Mouse (Mus musculus): ENCODE data around the gene Agrp. TPM values are rescaled to one million over a fixed set of nuclear protein-coding genes. Genes with fewer than 3 reads are reported as not detected.

Gene Agrp
- polyA plus RNA-seq, 1 experiment from 2014 or later = 0.89 TPM

GRCm38 (mm10) chr8:105635481-105635880 is 1.7 kb downstream of the Agrp start:
- Histone ChIP-seq H3K4me1 (ENCODE audit: insufficient read depth) (0 out of 2 replicates have a peak, but pooled peaks cover 10% of the 10 kb centered on the region), H3K4me3 (ENCODE audit: low read depth, low read length) (peak overlapping the region; percentile 94), H3K9me3 (ENCODE audit: low read depth, low read length) (no peaks in the 10 kb centered on the region), H3K9ac (peak overlapping the region; percentile 99), H3K36me3 (ENCODE audit: insufficient read depth) (peaks cover 6% of the 10 kb centered on the region; the same call in 1 of the 2 replicates), H3K27me3 (ENCODE audit: insufficient read depth, low read length) (no peaks in the 10 kb centered on the region), H3K27ac (ENCODE audit: low read depth) (peak overlapping the region; percentile 100; the same call in 1 of the 2 replicates), H3K4me2 (peak overlapping the region; percentile 73)
- no peak for DNase-seq
- WGBS = 4% methylated on average over 11 of the region's 11 CpGs
- no peak for ATAC-seq (ENCODE audit: insufficient read depth)
- no peak for TF ChIP-seq CTCF (IDR thresholded peaks at IDR 0.05; ENCODE audit: low read depth)

- H3K36me3 ChIP-seq (ENCODE audit: insufficient read depth) = peaks cover 6% of the 10 kb centered on the region; the same call in 1 of the 2 replicates
- no peaks in the 10 kb centered on the region for H3K9me3 ChIP-seq (ENCODE audit: low read depth, low read length)
- no peaks in the 10 kb centered on the region for H3K27me3 ChIP-seq (ENCODE audit: insufficient read depth, low read length)
- 0 out of 2 replicates have a peak, but pooled peaks cover 10% of the 10 kb centered on the region for H3K4me1 ChIP-seq (ENCODE audit: insufficient read depth)
- ATAC-seq (ENCODE audit: insufficient read depth) = no peak
- no peak for DNase-seq
- peak overlapping the region; percentile 94 for H3K4me3 ChIP-seq (ENCODE audit: low read depth, low read length)
- H3K4me2 ChIP-seq = peak overlapping the region; percentile 73
- TF ChIP-seq CTCF (IDR thresholded peaks at IDR 0.05; ENCODE audit: low read depth) = no peak
- peak overlapping the region; percentile 99 for H3K9ac ChIP-seq
- H3K27ac ChIP-seq (ENCODE audit: low read depth) = no peak overlapping the region
- 92% methylated on average over 2 of the region's 2 CpGs for WGBS
These were observed 2.3 kb downstream of the Agrp start for GRCm38 (mm10) chr8:105634771-105635458.

- Histone ChIP-seq H3K4me1 (ENCODE audit: insufficient read depth) (peaks cover 6% of the 10 kb centered on the region; the same call in 1 of the 2 replicates), H3K4me3 (ENCODE audit: low read depth, low read length) (no peak overlapping the region), H3K9ac (no peak overlapping the region), H3K36me3 (ENCODE audit: insufficient read depth) (peaks cover 7% of the 10 kb centered on the region; the same call in 1 of the 2 replicates), H3K27ac (ENCODE audit: low read depth) (no peak overlapping the region), H3K9me3 (ENCODE audit: low read depth, low read length) (no peaks in the 10 kb centered on the region), H3K4me2 (no peak overlapping the region), H3K27me3 (ENCODE audit: insufficient read depth, low read length) (no peaks in the 10 kb centered on the region)
- TF ChIP-seq CTCF (IDR thresholded peaks at IDR 0.05; ENCODE audit: low read depth) = no peak
- no peak for DNase-seq
- WGBS = 88% methylated on average over 4 of the region's 4 CpGs
- no peak for ATAC-seq (ENCODE audit: insufficient read depth)
These were observed 7.9 kb downstream of the Agrp start for GRCm38 (mm10) chr8:105629337-105629736.

- H3K27ac ChIP-seq (ENCODE audit: low read depth) = no peak overlapping the region
- no peak for DNase-seq
These were observed 11.1 kb downstream of the Agrp start for GRCm38 (mm10) chr8:105626086-105626485.

GRCm38 (mm10) chr8:105624831-105625230 is 12.4 kb downstream of the Agrp start:
- Histone ChIP-seq H3K9ac (no peak overlapping the region), H3K9me3 (ENCODE audit: low read depth, low read length) (no peaks in the 10 kb centered on the region), H3K27me3 (ENCODE audit: insufficient read depth, low read length) (no peaks in the 10 kb centered on the region), H3K4me3 (ENCODE audit: low read depth, low read length) (no peak overlapping the region), H3K4me2 (no peak overlapping the region), H3K27ac (ENCODE audit: low read depth) (peak overlapping the region; percentile 70; the same call in 1 of the 2 replicates), H3K36me3 (ENCODE audit: insufficient read depth) (peaks cover 39% of the 10 kb centered on the region), H3K4me1 (ENCODE audit: insufficient read depth) (peaks cover 7% of the 10 kb centered on the region; the same call in 1 of the 2 replicates)
- 6% methylated on average over 1 of the region's 1 CpGs for WGBS
- no peak for TF ChIP-seq CTCF (IDR thresholded peaks at IDR 0.05; ENCODE audit: low read depth)
- peak; percentile 8; the same call in 1 of the 2 replicates for ATAC-seq (ENCODE audit: insufficient read depth)
- peak; percentile 63 for DNase-seq

More at GRCm38 (mm10) chr8:105626086-105626485, 11.1 kb downstream of the Agrp start:
- no peak overlapping the region for H3K4me3 ChIP-seq (ENCODE audit: low read depth, low read length)
- H3K36me3 ChIP-seq (ENCODE audit: insufficient read depth) = peaks cover 29% of the 10 kb centered on the region; the same call in 1 of the 2 replicates
- no peaks in the 10 kb centered on the region for H3K27me3 ChIP-seq (ENCODE audit: insufficient read depth, low read length)
- ATAC-seq (ENCODE audit: insufficient read depth) = no peak
- no peak for TF ChIP-seq CTCF (IDR thresholded peaks at IDR 0.05; ENCODE audit: low read depth)
- H3K9ac ChIP-seq = no peak overlapping the region
- H3K9me3 ChIP-seq (ENCODE audit: low read depth, low read length) = no peaks in the 10 kb centered on the region
- WGBS = 81% methylated on average over 1 of the region's 1 CpGs
- H3K4me2 ChIP-seq = no peak overlapping the region
- H3K4me1 ChIP-seq (ENCODE audit: insufficient read depth) = peaks cover 7% of the 10 kb centered on the region; the same call in 1 of the 2 replicates

GRCm38 (mm10) chr8:105624401-105624800 is 12.8 kb downstream of the Agrp start:
- Histone ChIP-seq H3K9ac (no peak overlapping the region), H3K27me3 (ENCODE audit: insufficient read depth, low read length) (no peaks in the 10 kb centered on the region), H3K9me3 (ENCODE audit: low read depth, low read length) (no peaks in the 10 kb centered on the region), H3K27ac (ENCODE audit: low read depth) (peak overlapping the region; percentile 70), H3K36me3 (ENCODE audit: insufficient read depth) (peaks cover 39% of the 10 kb centered on the region), H3K4me1 (ENCODE audit: insufficient read depth) (peaks cover 7% of the 10 kb centered on the region; the same call in 1 of the 2 replicates), H3K4me2 (no peak overlapping the region), H3K4me3 (ENCODE audit: low read depth, low read length) (no peak overlapping the region)
- DNase-seq = no peak
- ATAC-seq (ENCODE audit: insufficient read depth) = no peak
- WGBS = 57% methylated on average over 3 of the region's 3 CpGs
- no peak for TF ChIP-seq CTCF (IDR thresholded peaks at IDR 0.05; ENCODE audit: low read depth)

GRCm38 (mm10) chr8:105623679-105624245 is 13.4 kb downstream of the Agrp start:
- no peak overlapping the region for H3K9ac ChIP-seq

More at GRCm38 (mm10) chr8:105623679-105624245, 13.4 kb downstream of the Agrp start:
- ATAC-seq (ENCODE audit: insufficient read depth) (no peak), DNase-seq (no peak)
- H3K27ac ChIP-seq (ENCODE audit: low read depth) = no peak overlapping the region
- no peak overlapping the region for H3K4me3 ChIP-seq (ENCODE audit: low read depth, low read length)
- H3K4me1 ChIP-seq (ENCODE audit: insufficient read depth) = peaks cover 7% of the 10 kb centered on the region; the same call in 1 of the 2 replicates
- 57% methylated on average over 7 of the region's 7 CpGs for WGBS
- no peak overlapping the region for H3K4me2 ChIP-seq
- no peaks in the 10 kb centered on the region for H3K9me3 ChIP-seq (ENCODE audit: low read depth, low read length)
- no peak for TF ChIP-seq CTCF (IDR thresholded peaks at IDR 0.05; ENCODE audit: low read depth)
- no peaks in the 10 kb centered on the region for H3K27me3 ChIP-seq (ENCODE audit: insufficient read depth, low read length)
- H3K36me3 ChIP-seq (ENCODE audit: insufficient read depth) = peaks cover 45% of the 10 kb centered on the region
